Mouse (Mus musculus) ES-E14 (cell line): ENCODE measurements at regions not wholly inside any gene's neighbourhood (a gene's known extent, or its start where the extent isn't known, plus 50 kb on each side); places are given as distances from the start of the nearest gene placed in this dataset.

ENCODE experiments used
- DNase-seq: peaks from one replicate; pipeline ENCODE4 v3.0.0-alpha.2; 2013; ENCODE audit warnings: low read depth, low spot score
- H3K27ac ChIP-seq: 2 replicates; pipeline ENCODE4 v1.5.1; 2012; ENCODE audit warnings: low read depth, mild to moderate bottlenecking, low read length, moderate library complexity, mixed read lengths; ENCODE audit not compliant: poor library complexity, insufficient read depth, severe bottlenecking
- H3K36me3 ChIP-seq: 2 replicates; pipeline ENCODE4 v1.6.1; 2012; ENCODE audit warnings: mild to moderate bottlenecking, low read length, moderate library complexity, mixed read lengths; ENCODE audit not compliant: control insufficient read depth, poor library complexity, insufficient read depth, severe bottlenecking
- H3K4me1 ChIP-seq, 2 experiments: fragments of 150-350 bp in 1 of 2; sonication (generic) in 1 of 2; 2 replicates each; pipeline ENCODE4 v1.6.1; 2012; ENCODE audit warnings: low read length in 2 of 2, mild to moderate bottlenecking in 1 of 2, mixed read lengths in 1 of 2; ENCODE audit not compliant: control insufficient read depth in 2 of 2, insufficient read depth in 2 of 2, poor library complexity in 1 of 2
- H3K4me3 ChIP-seq, 2 experiments: fragments of 150-350 bp in 1 of 2; sonication (generic) in 1 of 2; 2 replicates each; pipeline ENCODE4 v1.5.1; 2012; ENCODE audit warnings: low read length in 2 of 2, low read depth in 1 of 2, mild to moderate bottlenecking in 1 of 2, mixed read lengths in 1 of 2; ENCODE audit not compliant: insufficient read depth in 1 of 2, poor library complexity in 1 of 2, severe bottlenecking in 1 of 2
- H3K9ac ChIP-seq: 2 replicates; pipeline ENCODE4 v1.6.1; 2012; ENCODE audit warnings: low read depth, mild to moderate bottlenecking, low read length, mixed read lengths; ENCODE audit not compliant: poor library complexity, insufficient read depth, severe bottlenecking
- H3K9me3 ChIP-seq: fragments of 150-350 bp; sonication (generic); 2 replicates; pipeline ENCODE4 v1.6.1; 2012; ENCODE audit warnings: low read depth, mild to moderate bottlenecking, low read length; ENCODE audit not compliant: control insufficient read depth, insufficient read depth
- CHD2 ChIP-seq: IDR thresholded peaks from 2 replicates; pipeline ENCODE4 v1.6.1; 2014; ENCODE audit warnings: mild to moderate bottlenecking, low read depth, low read length, inconsistent platforms
- HCFC1 ChIP-seq: IDR thresholded peaks from 2 replicates; pipeline ENCODE4 v1.6.1; 2012; ENCODE audit warnings: low read length, inconsistent platforms, borderline replicate concordance; ENCODE audit not compliant: insufficient read depth
- MAFK ChIP-seq: IDR thresholded peaks from 2 replicates; pipeline ENCODE4 v1.6.1; 2014; ENCODE audit warnings: mild to moderate bottlenecking, low read depth, low read length, inconsistent platforms; ENCODE audit not compliant: insufficient read depth
- ZC3H11A ChIP-seq: IDR thresholded peaks from 2 replicates; pipeline ENCODE4 v1.6.1; 2012; ENCODE audit warnings: low read depth, mild to moderate bottlenecking, inconsistent platforms, low read length, borderline replicate concordance
- ZNF384 ChIP-seq: IDR thresholded peaks from 2 replicates; pipeline ENCODE4 v1.6.1; 2012; ENCODE audit warnings: low read depth, low read length, inconsistent platforms
- in situ Hi-C, 2 experiments: fragments of 600-800 bp; cut with MboI; formaldehyde crosslinking; loops; one replicate each; pipeline ENCODE4 v1.15.1; 2025; ENCODE audit warnings: low sequenced_read_pairs in 2 of 2, inconsistent platforms in 1 of 2; ENCODE audit not compliant: unreplicated experiment in 2 of 2

DNA sequence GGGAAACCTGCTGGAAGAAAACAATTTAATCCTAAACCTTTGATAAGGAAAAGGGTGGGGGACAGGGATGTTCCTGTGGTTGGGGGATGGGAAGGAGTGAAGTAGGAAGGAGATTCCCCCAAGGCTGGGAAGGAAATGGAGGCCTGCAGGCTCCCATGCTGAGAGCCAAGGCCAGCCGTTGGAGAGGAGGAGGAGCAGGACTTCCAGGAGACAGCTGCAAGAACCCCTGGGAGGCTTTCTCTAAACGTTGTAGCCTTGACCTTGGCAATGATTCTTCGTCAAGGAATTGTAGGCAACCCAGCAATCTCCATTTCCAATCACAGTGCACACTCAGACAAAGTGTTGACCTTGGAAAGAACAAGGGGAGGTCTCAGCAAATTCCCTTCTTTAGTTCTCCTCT lies 99.5 kb upstream of the Plcb4 start:
- Histone ChIP-seq H3K27ac (peak overlapping the region; percentile 97; the same call in 1 of the 2 replicates), H3K9me3 (no peaks in the 10 kb centered on the region), H3K9ac (no peak overlapping the region), H3K36me3 (no peaks in the 10 kb centered on the region), H3K4me3 (no peak overlapping the region), H3K4me1 (peaks cover 4 to 15% of the 10 kb centered on the region in 2 experiments; a peak in 3 of 4 replicates)
- DNase-seq, result peak; percentile 70
- TF ChIP-seq MAFK (no peak), CHD2 (peak; percentile 14; the same call in 1 of the 2 replicates), ZC3H11A (no peak)
- in situ Hi-C loops, result no loop called here

DNA sequence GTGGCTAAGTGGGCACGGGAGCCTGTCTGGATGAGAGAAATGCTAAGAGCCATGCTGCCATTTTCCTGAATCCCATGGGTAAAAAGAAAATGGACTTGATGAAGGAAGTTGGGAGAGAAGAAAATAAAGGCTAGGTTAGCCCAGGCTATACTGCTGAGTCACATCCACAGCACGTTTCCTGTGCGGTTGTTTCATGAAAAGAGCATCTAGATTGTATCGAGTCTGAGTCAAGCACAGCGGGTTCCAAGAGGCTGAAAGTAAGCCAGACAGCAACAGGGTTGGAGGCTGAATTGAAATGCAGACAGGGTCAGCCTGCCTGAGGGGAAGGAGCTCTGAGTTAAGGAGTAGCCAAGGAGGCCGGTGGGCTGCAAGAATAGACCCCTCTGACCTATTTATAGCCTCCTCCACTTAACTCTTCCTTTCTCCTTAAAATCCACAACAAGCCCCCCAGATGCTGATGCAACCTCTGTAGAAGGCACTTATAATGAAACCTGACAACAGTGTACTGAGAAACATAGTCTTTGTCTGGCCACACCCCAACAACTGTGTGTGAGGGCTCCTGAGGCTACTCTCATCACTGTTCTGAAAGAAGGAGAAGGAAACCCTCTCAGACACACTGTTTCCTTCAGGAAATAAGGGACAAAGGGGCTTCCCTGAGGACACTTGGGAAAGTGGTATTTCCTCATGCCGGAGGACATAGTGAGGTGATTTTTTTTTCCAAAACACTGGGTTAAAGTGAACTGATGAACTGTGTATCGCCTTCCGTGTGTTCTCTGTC lies 98.7 kb upstream of the Plcb4 start:
- TF ChIP-seq ZC3H11A, result no peak
- TF ChIP-seq ZNF384, result no peak
- peak; percentile 79 for TF ChIP-seq MAFK

DNA sequence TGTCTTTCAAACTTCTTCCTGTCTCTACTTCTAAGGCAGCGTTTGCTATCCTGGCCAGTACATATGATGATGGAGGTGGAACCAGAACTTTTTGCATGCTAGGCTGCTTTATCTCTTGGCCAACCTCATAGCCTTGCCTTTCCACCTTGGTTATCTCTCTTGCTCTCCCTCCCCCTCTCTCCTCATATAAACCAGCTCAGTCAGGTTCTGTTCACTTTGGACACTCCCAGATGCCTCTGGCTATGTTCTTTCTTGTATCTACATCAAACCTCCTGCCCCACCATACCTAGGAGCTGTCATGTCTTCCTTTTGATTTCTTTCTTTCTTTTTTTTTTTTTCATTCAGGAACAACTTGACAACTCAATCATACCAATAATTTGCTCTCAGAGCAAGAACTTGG lies 98.0 kb upstream of the Plcb4 start:
- Histone ChIP-seq H3K9me3 (no peaks in the 10 kb centered on the region), H3K9ac (no peak overlapping the region), H3K4me1 (peaks cover 4 to 15% of the 10 kb centered on the region in 2 experiments; a peak in 3 of 4 replicates), H3K27ac (peak overlapping the region; percentile 97; the same call in 1 of the 2 replicates), H3K36me3 (no peaks in the 10 kb centered on the region), H3K4me3 (no peak overlapping the region)
- in situ Hi-C loops, result no loop called here
- TF ChIP-seq ZNF384 (no peak), CHD2 (no peak), MAFK (no peak), HCFC1 (no peak), ZC3H11A (no peak)
- no peak for DNase-seq

More for the DNA sequence above, 98.7 kb upstream of the Plcb4 start:
- H3K9ac ChIP-seq, result no peak overlapping the region
- in situ Hi-C loops, result no loop called here
- H3K9me3 ChIP-seq, result no peaks in the 10 kb centered on the region
- H3K4me3 ChIP-seq, result no peak overlapping the region
- H3K4me1 ChIP-seq, result peaks cover 4 to 15% of the 10 kb centered on the region in 2 experiments; a peak in 3 of 4 replicates
- no peaks in the 10 kb centered on the region for H3K36me3 ChIP-seq
- H3K27ac ChIP-seq, result peak overlapping the region; percentile 97
- DNase-seq, result no peak

DNA sequence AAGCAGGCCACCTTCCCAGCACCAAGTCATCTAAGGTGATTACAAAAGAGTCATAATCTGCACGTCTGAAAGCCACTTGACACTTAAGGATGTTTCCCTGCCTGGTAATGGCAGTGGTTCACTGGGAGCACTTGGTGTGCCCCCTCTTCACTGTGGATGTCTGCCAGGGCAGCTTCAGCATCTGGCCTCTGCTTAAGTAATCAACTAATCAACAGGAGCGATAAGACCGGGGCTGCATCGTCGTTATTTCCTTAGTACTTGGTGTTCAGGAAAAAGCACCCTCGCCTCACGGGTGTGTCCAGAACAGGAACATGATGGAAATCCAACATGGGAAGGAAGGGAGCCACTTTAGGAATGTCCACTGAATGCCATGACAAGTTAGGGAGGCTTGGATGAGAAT lies 97.1 kb upstream of the Plcb4 start:
- Histone ChIP-seq H3K9ac (no peak overlapping the region), H3K36me3 (no peaks in the 10 kb centered on the region), H3K4me3 (no peak overlapping the region), H3K9me3 (no peaks in the 10 kb centered on the region), H3K27ac (0 out of 2 replicates have a peak overlapping the region, but pooled peaks have one; percentile 7), H3K4me1 (peaks cover 4 to 15% of the 10 kb centered on the region in 2 experiments; a peak in 3 of 4 replicates)
- no peak for DNase-seq
- TF ChIP-seq MAFK (no peak), CHD2 (no peak), ZNF384 (no peak), HCFC1 (no peak), ZC3H11A (no peak)
- in situ Hi-C loops, result no loop called here
